Mouse (Mus musculus) CD4-positive naive resting alpha-beta T cell, adult 76 days (primary cell): Measurements from ENCODE around the gene Slc35c1. TPM values are rescaled to one million over a fixed set of nuclear protein-coding genes. Genes with fewer than 3 reads are reported as not detected.

Experiments
- total RNA-seq: library from RNA; stranded (reverse); gene quantifications from one replicate; pipeline ENCODE4 v1.2.4, GENCODE M21; 2023

Gene Slc35c1
- 20.5 TPM for total RNA-seq

GRCm38 (mm10) chr2:92459921-92460707 lies at the start of gene Slc35c1:
Slc35c1 (minus strand) TSS chr2:92460538.

GRCm38 (mm10) chr2:92433578-92434374 lies 26.6 kb downstream of the Slc35c1 start, which contains the start of gene Cry2:
Cry2 (minus strand) TSS chr2:92434043.

Other genes with a start within 250 kb of the Slc35c1 start
- gene Pex16, start 85.9 kb downstream of the Slc35c1 start, total RNA-seq: 34.2 TPM
- not detected for gene Large2, start 85.7 kb downstream of the Slc35c1 start, total RNA-seq
- gene 1700029I15Rik, start 78.0 kb downstream of the Slc35c1 start, total RNA-seq: 8.1 TPM
- gene Mapk8ip1, start 59.3 kb downstream of the Slc35c1 start, total RNA-seq: 0.76 TPM
- 39.9 TPM for gene Cry2, start 26.5 kb downstream of the Slc35c1 start, total RNA-seq
- gene Chst1, start 139.2 kb upstream of the Slc35c1 start, total RNA-seq: 0.35 TPM